Mouse (Mus musculus) left cerebral cortex, postnatal 36 days (tissue): ENCODE measurements around the gene Gins2. TPM values are rescaled to one million over a fixed set of nuclear protein-coding genes. Genes with fewer than 3 reads are reported as not detected.

Experiments
- DNase-seq, 2 experiments: peaks; one replicate each; pipeline ENCODE4 v3.0.0; 2021 to 2022; ENCODE audit warnings: low spot score in 2 of 2, mixed read lengths in 1 of 2
- intact Hi-C: fragments of 180-260 bp; cut with DNase I; formaldehyde crosslinking; loops from one replicate; pipeline ENCODE4 v1.15.1; 2025
- total RNA-seq, 2 experiments: library from RNA; stranded (reverse); gene quantifications; 2 replicates each; pipeline ENCODE4 v1.2.3; 2021

Gene Gins2
- total RNA-seq: 1 to 10 TPM in 1 of 2 experiments, under 1 TPM in 1; 0.74 to 1.8 TPM

DNA sequence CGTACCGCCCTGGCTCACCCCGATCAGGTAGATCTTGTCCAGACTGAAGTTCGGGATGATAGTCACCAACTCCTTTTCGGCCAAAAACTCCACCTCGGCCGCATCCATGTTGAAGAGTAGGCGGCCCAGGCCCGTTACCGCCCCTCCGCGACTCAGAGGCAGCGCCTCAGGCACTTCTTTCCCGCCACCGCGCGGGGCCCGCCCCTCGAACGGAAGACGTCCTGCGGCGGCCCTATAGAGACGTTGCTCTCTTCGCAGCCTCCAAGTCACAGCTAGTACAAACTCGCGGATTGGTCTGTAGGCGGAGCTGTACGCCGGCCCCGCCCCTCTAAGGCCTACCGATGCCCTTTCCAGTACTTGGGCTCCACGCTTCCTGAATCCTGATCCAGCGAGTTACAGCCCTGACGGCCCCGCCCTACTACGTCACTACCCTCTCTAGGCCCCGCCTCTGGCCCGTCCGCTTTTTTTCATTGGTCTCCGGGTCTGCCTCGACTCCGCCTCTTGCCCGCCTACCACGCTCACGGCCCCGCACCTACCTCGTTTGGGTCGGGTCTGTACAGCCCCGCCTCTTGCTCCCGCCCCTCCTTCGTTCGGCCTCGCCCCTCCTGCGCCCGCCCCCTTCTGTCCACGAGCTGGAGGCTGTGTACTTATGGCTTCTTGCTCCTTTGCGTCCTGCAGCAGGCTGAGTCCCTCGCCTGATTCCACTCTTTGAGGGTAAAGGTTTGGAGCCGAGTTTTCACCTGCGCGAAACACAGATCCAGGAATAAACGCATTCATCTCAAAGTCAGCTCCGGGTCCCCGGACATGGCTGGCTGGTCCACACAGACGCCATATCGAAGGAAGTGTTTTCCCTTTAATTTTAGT, at the start of gene Gins2:
Gene Gins2 (minus strand): TSS at position 397 of the 864 bp plus-strand sequence.
- peak; percentile 98 to 99 for DNase-seq
- intact Hi-C loops: no loop called here

DNA sequence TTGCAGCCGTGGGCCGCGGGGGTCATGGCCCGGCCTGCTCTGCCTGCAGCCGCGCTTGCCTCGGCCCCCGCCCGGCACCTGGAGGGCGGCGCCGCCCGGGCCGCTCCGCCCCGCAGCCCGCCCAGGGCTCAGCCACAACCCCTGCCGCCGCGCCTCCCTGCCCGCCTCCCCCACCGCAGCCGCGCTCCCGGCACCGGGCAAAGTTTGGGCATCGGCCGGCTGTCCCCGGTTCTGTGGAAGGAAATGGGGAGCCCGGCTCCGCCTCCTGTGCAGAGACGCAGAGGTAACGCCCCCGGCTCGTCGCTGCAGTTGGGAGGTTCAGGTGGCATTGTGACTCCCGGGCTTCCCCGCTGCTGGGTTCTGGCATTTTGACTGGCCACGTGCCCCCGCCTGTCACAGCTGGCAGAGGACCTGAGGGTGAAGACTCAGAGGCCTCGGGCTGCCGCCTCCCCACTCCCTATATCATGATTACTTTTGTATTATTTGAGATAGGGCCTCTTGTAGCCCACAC, 45.3 kb upstream of the Gins2 start:
- peak; percentile 35 to 46 for DNase-seq

DNA sequence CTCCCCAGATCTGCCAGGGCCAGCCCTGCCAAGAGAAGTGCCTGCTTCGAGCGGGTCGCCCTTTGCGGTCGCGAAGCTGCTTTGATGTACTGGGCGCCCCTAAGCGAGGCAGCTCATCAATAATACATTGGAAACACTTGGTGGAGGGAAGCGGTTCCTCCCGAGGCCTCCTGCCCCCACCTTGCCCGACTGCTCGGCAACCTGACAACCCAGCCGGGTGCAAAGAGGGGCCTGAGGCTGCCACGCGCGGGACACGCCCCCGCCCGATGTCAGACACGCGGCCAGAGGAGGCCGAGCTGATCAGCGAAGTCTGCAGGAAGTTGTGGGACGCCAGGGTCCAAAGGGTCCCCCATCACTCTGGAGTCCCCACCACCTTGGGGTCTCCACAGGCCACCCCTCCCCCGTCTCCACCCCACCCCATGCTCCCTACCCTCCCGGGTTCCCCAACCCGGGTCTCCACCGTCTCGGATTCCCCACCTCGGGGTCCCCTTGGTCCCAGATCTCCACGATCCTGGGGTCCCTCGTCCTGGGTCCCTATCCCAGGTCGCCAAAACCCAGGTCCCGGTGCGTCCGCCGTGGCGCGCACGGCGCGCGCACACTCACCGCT, 44.7 kb upstream of the Gins2 start:
- no peak for DNase-seq
- intact Hi-C loops: no loop called here

More for the DNA sequence above, 45.3 kb upstream of the Gins2 start:
- intact Hi-C loops: no loop called here

DNA sequence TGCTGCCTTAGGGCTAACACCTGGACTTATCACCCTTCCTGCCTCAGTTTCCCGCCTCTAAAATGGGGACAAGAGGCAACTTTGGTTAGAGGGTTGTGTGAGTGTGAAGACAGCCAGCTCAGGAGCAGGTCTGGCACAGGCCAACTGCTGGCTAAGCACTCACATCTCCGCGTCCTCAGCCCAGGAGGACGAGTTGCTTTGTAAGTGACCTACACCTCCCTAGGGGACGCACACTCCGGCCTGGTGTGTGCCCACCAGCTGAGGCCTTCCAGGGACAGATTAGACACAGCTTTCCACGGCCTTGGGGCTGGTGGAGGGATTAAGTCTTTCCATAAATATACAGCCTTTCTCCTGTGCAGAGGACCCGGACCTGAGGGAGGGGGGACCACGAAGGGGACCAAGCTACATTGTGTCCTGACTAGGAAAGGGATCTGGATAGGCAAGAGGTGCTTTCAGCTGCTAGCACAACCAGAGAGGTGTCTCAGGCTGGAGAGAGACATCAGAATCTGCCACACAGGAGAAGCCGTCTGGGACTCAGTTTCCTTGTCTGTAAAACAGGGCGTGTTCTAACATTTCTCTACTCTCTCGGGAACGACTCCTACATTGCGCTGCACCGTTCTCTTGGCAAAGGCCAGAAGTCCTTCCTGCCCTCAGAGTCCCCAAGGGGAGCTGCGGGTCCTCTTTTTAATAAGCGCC, 44.0 kb upstream of the Gins2 start:
- intact Hi-C loops: no loop called here
- no peak for DNase-seq

DNA sequence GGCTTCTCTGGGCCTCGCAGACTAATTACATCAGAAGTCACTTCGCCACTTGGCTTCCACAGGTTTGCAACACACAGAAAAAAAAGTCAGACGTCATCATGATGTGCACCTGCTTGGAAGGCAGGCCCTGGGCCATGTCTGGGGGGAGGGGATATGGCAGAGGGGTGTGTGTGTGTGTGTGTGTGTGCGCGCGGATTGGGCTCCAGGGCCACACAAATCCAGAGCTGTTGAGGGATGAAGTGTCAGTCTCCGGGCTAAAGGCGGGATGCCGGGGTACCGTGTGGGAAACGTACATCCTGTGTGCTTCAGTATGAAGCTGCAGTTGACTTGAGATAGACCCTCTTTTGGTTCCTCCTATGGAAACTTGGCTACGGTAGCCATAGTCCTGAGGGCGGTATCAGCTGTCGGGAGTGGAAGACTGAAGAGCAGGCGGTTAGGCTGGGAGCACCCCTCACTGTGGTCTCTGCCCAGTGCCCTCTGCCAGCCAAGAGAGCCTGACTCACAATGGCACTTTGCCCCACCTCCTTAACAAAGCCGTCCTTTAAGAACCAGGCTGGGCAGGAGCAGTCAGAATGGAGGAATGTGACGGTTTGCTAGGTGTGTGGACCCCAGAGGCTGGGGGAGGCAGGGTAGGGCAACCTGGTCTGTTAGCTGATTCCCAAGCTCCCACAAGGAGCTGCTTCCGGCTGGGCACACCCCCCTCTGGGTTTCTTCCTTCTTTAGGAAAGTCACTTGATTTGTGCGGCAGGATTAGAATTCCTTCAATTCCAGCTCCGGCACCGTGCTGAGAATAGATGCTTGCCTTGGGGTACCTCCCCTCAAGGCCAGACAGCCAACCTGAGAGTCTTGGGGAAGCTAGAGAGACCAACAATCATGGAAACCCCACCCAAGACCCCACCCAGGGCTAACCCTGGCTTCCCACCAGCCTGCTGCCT, 42.6 kb upstream of the Gins2 start:
- DNase-seq: no peak
- intact Hi-C loops: no loop called here

DNA sequence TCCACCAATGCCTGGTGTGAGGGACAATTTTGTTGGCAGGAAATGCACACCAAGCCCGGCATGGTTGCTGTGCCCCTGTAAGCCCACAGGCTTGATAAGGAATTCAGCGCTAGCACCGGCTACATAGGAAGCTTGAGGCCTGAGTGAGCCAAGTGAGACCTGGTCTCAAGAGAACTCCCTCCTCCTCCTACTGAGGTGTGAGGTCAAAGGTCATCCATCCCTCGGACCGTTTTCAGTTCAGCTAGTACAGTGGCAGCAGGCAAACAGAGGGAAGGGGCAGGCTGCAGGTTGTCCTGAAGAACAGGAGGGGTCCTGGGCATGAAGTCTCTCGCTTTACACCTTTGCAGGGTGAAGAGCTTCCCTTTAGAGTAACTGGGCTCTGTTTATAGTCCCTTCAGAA, 41.7 kb upstream of the Gins2 start:
- DNase-seq: no peak
- intact Hi-C loops: no loop called here

DNA sequence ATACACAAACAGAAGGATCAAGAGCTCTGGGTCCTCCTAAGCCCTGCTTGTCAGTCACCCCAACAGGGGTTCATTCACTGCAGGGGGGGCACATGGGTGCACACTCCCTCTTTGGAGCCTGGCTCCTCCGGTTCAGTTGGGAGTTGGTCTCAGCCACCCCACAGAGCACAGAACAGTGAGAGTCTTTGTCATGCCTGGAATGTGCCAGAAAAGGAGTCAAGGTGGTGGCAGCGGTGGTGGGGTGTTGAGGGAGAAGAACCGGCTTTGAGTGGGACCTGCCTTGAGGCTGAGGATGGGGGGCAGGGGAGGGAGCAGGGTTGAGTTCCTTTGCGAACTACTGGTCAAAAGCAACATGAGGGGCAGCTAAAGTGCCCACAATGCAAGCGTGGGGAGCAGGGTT, 40.9 kb upstream of the Gins2 start:
- DNase-seq: no peak
- intact Hi-C loops: no loop called here

DNA sequence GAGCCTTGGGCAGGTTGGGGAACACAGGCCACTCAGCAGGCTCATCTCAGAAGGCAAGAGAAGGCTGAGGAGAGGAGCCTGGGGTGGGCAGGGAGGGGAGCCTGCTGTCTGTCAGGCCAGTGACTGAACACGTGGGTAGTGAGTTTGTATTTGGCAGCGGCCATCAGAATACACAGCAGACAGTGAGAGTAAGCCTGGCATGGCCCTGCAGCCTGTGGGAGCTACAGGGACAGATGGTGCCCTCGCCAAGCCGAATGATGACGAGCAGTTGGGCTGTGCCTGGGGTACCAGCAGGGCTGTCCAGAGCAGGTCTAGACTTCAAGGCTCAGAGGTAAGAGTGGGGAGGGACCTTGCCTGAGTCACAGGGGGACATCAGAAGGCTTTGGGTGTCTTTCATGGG, 38.2 kb upstream of the Gins2 start:
- intact Hi-C loops: no loop called here
- no peak for DNase-seq

DNA sequence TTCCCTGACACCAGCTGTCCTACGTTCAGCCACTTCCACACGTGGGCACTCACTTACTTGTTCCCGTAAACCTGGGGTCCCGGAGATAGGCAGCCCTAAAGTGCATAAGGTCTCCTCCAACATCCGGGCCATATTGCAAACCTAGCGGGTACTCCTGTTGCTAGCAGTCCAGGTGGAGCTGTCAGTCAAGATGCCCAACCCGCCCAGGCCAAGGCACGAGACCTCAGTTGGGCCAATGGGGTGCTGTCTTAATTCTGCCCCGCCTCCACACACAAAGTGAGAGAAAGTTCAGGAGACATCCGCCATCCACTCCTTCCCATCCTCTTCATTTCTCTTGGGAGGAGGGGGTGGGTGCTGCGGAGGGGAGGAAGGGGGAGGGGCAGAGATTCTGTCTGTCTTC, 37.4 kb upstream of the Gins2 start:
- DNase-seq: no peak
- intact Hi-C loops: no loop called here

DNA sequence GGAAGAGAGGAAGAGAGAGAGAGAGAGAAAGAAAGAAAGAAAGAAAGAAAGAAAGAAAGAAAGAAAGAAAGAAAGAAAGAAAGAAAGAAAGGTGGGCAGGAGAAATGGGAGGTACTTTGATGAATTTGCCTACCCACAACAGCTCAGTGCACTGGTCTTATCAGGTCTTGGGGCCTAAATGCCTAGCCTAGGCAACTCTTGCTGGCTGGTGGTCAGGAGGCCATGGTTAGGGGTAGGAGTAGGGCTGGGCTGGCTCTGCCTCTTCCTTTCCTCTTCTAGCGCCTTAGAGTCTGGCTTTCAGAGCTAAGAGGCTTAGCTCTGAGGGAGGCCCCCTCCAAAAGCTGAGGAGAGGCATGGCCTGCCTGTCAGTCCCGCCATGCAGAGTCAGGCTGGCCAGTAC, 34.5 kb upstream of the Gins2 start:
- no peak for DNase-seq

DNA sequence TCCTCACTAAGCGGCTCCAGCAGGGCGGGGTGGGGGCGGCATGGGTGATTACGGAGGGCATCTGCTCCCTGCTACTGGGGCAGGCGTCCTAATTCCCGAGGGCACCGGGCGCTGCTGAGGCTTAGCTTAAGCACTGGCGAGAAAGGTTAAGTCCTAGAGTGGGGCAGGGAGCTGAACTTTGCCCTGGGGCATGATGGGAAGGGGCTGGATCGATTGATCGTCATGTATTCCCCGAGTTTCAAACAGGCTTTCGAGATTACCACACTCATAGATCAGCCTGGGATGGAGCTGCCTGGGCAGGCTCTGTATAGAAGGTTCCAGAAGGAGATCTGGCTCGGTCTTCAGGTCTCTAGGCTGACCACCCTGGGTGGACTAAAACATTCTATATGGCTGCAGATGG, 33.1 kb upstream of the Gins2 start:
- no peak for DNase-seq
- intact Hi-C loops: no loop called here

More for the DNA sequence above, 34.5 kb upstream of the Gins2 start:
- intact Hi-C loops: no loop called here

DNA sequence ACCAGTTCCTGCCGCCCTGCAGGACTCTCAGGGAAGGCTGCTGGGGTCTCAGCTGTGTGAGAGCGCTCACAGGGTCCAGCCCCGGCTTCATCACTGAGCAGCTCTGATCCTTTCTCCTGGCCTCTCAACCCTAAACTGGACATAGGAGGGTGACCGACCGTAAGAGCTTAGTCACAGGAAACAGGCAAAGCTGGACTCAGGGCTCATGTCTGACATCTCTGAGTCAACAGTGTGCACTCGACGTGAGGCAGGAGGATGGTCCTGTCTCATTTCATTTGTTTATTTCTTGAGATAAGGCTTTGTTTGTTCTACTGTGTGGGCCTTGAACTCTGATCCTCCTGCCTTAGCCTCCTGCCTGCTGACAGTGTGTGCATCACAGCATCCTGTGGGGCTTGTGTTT, 31.3 kb upstream of the Gins2 start:
- intact Hi-C loops: no loop called here
- DNase-seq: no peak

DNA sequence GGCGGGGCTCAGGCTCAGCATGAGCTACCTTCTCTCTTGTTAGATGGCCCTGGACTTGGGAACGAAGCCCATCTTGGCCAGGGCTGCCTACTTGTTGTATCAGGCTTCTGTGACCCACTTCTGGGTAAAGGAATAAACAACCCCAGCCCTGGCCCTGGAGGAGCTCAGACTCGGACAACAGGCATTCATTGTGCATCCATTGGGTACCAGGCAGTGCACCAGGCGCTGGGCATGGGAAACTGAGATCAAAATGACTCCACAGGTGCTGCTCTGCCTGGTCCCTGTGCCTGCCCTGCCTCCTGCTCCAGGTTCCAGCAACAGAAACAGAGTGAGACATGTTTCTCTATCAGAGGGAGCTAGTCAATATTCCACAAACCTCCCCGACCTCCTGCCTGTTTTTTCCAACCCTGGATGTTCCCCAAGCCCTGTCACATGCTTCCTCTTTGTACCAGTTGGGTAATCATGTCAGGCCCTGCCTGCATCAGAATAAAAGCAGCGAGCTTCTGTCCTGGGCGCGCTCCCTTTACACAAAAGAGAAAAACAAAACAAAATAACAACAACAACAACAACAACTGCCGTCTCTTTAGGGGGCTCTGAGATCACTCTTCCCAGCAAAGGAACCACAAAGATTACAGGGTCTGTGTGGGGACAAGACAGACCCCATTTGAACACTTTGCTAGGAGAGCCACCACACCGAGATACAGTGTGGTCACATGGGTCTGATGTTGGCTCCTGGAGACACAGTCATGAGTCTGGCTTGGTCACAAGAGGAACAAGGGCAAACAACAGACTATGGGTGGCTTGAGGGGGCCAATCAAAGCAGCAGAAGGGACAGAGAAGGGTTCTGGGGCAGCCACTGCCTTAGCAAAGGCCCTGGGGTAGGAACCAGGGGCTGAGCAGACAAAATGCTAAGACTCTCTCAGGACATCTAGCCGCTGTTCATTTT, 30.4 kb upstream of the Gins2 start:
- intact Hi-C loops: loop anchor here (5.0 kb wide), 1 partner anchor 48 kb away; the partner anchor contains the start of genes Cox4i1, Emc8 and Gm27021
- peak in 1 of 2 experiments; percentile 42 for DNase-seq

DNA sequence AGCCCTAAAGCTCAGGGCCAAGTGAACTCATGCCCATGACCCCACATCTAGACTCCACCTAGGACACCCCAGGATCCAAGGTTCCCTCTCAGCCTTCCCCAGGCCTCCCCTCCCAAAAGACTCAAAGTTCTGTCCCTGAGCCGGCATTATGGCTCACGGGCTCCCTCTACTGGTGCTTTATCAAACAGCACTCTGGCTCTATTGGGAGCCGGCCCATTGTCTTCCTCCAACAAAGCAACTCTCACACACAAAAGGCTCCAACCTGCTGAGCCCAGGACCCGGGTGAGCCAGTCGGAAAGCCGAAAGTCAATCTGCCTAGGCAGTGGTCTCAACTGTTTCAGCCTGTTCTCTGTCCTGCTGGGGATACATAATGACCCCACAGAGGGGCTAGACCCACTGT, 29.0 kb upstream of the Gins2 start:
- intact Hi-C loops: loop anchor here (5.0 kb wide), 1 partner anchor 49 kb away; the partner anchor contains the start of genes Cox4i1, Emc8 and Gm27021
- peak; percentile 51 to 52 for DNase-seq

DNA sequence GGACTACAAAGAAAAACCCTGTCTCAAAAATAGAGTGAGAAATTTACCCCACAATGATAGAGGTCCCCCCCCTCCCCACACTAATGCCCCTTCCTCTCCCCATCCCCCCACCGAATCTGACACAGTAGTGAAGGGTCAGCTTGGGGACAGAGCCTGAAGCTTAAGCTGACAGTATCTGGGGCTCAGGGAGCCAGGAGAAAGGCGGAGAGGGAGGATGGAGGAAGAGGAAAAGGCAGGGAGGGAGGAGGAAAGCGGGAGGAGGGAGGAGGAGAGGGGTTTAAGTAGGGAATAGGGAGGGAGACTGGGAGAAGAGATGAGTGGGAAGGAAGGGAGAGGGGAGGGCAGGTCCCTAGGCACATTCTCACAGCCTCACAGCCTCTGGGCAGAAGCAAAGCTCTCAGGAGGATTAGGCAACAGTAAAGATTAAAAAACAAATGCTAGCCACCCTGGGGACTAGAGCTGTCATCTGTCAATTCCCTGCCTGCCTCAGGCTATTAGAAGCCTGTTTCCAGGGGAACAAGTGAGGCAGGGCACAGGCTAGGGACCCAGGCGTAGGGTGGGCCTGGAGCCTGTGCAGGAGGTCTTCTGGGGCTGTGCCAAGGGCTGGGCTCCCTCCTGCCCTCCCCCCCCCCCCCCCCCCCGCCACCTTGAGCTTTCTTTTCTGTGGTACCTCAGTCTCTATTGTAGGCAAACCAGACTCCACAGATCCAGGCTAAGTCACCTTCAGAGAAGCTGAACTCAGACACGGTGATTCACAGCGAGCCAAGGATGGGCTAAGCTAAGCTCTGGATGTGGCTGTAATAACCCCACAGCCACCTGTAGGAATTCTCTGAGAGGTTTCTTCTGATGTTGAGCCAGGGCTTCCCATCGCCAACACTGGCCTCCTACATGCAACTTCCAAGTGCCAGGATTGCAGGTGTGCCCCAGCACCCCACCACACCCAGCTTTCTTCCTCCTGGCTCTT, 27.8 kb upstream of the Gins2 start:
- no peak for DNase-seq
- intact Hi-C loops: loop anchor here (5.0 kb wide), 1 partner anchor 50 kb away; the partner anchor contains the start of genes Cox4i1, Emc8 and Gm27021

DNA sequence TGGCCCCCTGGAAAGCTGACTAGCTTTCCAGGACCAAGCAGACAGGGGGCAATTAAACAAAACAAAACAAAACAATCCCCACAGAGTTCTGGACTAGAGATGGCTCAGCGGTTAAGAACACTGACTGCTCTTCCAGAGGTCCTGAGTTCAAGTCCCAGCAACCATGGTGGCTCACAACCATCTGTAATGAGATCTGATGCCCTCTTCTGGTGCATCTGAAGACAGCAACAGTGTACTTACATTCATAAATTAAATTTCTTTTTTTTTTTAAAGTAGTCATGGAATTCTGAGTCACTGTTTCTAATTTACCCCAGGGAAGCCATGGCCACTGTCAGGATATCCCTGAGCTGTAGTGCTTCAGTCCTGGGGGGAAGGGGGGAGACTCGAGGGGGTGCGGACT, 25.4 kb upstream of the Gins2 start:
- DNase-seq: no peak
- intact Hi-C loops: no loop called here

DNA sequence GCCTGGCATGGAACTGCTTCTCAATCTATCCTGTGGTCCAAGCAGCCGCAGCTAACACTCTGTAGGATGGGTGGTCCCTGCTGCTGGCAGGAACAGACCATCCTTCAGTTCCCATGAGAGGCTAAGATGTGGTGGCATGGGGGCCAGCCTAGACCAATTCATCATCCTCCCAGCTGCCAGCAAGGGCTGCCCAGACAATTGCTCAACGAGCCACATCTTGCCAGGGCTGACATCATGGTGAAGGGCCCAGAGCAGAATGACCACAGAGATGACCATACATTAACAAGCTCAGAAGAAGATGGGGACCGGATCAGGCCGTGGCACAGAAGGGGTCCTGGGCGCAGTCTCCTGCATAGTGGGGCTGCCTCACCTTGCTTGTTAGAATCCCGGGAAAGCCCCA, 21.7 kb upstream of the Gins2 start:
- intact Hi-C loops: no loop called here
- DNase-seq: no peak
